Mouse (Mus musculus): ENCODE measurements at regions not wholly inside any gene's neighbourhood (a gene's known extent, or its start where the extent isn't known, plus 50 kb on each side); places are given as distances from the start of the nearest gene placed in this dataset.

DNA sequence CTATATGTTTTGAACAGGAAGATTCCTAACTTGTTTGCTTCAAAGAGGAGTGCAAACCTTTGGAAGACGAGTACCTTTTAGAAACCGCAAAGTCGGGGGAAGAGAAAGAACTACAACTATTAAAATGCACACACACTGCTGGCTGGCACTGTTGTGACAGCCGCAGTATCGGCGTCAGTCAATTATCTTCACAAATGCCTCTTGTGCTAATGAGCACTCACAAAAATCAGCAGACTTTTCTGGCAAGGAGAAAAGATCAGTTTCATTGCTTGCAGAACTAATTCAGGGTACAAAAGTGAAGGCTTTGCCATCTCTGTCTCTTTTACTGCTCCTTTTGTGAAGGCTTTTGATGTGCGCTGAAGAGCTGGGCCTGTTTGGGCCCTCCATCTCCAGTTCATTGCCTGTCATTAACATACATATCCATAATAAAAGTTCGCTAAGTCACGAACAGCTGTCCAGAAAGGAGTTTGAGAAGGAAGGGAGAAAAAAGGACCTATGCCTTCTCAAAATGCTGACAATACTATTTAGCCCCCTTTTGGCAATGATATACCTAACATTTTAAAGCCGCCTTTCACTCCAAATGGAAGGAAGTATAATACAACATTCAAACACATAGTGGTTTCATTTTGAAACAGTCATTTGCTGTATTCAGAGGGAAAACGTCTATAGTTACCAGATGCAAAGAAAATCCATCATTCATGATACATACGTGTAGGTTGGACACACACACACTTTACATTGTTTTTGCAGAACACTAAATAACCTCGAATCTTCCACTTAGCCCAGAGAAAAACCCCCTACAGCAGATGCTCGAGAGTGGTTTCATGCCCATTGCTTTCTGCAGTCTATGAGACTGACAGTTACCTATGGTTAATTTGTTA is 186.6 kb upstream of the Sp8 start:
- DNase-seq, result no peak

DNA sequence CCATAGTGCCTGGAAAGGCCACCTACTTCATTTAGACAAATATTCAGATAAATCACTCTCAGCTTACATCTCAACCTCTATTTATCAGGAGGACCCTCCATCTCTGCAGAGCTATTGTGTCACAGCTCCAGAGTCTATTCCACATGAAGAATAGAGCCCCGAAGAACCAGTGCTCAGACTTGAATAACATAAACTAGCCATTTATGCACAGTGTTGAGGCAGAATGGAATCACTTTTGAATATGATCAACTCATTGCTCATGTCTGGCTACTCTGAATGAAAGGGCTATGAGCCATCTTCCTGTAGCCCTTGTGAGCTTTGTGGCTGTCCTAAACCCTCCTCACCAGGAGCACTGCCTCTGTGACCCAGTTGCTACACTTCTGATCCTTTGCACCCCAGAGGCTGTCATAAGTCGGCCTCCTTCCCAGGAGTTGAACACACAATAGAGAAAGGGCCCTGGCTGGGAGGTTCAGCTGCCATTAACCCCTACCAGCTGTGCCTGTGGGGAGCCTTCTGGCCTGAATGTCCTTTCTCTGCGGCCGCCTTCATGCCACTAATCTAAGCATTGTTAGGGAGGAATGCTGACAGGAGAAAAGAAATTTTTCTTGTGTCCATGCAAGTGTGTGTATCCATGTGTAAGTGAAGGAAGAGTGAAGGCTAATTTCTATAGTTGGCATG is 195.5 kb upstream of the Sp8 start:
- no peak for DNase-seq

DNA sequence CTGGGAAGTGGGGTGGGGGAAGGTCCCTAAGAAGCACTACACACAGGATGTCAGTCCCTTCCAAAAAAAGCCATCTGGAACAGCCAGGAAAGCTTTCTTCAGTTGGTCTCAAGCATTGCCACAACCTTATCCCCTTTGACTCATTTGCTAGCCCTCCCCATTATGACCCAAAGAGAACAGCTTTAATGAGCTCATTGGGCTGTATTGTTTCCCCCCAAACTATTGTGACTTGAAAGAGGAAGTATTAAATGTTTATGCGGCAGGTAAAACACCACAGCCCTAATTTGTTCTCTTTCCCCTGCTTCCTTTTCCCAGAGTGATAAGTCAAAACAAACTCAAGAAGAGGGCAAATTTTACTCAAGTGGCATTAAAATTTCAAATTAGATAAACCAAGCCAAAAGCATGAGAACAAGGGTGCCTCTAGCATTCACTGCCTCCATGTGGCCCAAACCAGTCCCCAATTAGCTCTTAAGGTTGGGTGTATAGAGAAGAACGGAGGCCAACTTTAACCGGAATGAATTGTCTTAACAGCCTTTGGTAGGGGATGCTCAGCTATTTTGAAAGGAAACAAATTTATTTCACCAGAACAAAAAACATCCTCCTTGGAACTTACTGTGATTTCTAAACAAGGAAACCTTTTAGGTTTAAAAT is 196.7 kb upstream of the Sp8 start:
- no peak for DNase-seq

DNA sequence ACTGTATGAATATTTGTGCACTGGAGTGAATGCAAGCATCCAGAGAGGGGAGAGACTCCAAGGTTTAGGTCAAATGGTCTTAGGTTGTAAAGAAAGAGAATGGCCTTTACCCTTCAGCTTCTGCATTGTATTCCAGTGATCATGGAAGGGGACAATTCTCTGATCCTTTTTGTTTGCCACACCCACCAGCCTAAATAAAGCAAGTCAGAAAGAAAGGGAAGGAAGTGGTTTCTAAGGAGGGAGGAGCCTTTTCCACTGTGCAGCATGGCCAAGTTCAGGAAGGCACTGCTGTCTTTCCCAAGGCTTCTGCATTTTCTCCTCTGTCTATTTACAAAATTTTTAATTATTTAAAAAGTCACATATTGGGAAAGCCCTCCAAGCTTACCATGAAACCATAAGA is 197.5 kb upstream of the Sp8 start:
- DNase-seq, result no peak

DNA sequence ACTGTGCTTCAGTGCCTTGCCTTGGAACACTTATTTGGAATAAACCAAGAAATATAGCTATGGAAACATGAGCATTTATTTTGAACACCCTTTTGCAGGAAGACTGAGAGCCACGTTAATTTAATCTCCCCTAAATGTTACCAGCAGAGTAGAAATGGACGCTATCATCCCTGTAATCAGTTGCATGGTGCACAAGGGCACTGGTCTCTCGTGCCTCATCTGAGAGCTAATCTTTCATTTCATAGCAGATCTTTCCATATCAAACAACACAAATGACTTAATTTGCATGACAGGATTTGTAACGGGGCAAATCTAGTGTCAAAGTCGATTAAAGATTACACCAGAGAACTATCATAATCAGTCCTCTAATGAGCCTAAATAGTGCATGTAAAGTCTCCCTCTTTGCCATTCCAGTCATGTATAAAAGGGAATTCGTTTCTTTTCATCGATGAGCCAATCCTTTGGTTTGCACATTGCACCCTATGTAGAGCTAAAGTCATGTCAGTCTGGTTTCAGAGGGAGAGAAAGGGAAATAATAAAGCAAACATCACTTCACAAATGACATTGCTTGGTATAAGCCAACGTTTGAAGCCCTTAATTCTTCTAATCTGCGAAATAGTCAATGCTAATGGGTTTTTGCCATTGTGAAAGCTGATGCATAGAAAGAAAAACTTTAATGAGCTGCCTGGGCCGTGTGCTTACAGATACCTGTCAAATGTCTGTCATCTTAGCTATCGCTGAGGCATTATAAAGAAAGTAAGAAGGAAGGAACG is 198.7 kb upstream of the Sp8 start:
- DNase-seq, result no peak

DNA sequence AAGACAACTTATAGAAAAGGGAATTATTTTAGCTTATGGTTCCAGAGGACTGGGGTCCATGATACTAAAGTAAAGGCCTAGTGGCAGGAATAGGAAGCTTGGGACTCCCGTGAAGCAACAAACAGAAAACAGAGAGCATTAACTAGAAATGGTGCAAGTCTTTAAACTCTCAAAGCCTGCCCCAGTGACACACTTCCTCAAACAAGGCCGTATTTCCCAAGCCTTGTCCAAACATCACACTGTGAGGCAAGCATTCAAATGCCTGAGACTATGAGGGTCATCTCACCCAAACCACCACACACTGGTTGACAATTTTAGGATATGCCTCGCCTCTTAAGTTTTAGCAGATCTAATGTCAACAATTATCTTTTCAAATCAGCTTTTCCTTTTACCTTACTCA is 205.2 kb upstream of the Sp8 start:
- no peak for DNase-seq

DNA sequence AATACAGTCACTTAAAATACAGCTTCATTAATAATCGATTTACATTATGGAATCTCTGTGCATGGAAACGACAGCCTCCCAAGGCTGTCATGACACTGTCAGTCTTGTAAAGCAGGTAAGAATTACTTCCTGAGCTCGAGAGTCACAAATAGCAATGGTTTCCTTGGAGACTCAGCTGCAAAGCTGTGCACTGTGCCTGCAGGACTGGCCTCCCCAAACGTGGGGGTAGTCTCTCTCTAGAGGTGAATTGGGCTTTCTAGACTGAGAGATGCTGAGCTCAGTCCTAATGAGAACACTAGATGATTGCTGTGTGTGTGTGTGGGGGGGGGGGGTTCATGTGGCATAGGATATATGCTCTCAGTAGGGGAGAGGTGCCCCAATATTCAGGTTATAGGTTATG is 208.9 kb upstream of the Sp8 start:
- DNase-seq, result no peak

DNA sequence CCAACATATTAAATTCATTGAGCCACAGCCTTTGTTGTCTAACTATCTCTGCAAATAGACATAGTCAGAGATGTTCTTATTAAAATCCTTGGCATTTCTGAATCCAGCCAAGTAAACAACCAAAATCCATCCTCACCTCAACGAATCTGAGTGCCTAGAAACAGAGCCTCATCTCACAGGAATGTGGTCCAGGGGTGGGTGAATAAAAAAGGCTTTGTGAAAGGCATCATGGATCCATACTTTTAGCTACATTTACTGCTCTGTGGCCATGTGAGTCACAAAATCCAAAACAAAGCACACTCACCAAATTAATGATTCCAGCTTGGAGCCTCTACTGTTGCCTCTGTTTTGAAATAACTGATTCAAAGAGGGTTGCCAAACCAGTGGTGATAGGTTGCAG is 210.7 kb upstream of the Sp8 start:
- DNase-seq, result no peak

DNA sequence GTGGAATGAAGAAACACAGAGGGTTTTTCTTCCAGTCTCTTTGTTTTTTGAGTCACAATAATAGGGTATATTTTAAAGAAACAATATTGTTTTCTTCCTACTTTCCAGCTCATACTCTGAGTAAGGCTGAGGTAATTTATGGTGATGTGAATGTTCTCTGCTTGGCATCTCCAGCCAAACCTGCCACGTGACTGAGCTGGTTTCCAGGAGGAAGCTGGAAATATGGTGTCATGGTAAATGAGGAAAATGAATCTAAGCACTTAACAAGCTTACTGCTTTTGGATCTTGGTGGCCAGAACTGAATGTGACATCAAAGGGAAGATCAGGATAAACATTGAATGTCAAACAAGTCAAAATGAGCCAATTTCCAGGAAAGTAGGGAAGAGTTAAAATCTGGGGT is 215.8 kb upstream of the Sp8 start:
- no peak for DNase-seq

DNA sequence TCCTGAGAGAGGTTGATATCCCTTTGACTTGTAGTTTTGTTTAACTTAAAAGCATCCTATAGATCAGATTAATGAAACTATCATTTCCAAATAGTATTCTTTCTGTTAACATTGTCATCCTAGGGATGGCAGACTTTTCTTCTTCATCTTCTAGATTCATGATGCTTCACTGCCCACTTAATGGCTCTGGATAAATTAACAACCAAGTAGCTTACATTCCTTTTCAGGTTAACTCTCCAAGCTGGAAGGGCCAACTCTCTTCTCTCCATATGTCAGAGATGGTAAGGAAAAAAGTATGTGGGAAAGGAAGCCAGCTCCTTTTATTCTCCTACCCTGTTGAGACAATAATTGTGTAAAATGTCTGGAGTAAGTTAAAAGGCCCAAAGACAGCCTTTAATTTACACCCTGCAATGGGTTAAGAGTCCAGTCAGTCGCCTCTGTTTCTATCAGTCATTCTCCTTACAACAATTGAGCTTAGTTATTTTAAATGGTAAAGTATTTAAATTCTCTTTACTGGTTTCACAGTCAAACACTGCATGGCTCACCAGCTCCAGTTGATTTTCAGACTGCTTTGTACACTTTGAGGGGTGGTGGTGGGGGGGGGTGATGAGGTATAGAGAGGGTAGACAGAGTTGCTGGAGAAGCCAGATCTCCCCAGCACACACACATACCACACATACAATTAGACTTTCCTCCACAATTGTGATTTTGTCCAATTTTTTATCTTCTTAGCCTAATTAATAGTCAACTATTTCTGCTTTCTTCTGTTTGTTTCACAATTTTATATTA is 224.2 kb upstream of the Sp8 start:
- no peak for DNase-seq

DNA sequence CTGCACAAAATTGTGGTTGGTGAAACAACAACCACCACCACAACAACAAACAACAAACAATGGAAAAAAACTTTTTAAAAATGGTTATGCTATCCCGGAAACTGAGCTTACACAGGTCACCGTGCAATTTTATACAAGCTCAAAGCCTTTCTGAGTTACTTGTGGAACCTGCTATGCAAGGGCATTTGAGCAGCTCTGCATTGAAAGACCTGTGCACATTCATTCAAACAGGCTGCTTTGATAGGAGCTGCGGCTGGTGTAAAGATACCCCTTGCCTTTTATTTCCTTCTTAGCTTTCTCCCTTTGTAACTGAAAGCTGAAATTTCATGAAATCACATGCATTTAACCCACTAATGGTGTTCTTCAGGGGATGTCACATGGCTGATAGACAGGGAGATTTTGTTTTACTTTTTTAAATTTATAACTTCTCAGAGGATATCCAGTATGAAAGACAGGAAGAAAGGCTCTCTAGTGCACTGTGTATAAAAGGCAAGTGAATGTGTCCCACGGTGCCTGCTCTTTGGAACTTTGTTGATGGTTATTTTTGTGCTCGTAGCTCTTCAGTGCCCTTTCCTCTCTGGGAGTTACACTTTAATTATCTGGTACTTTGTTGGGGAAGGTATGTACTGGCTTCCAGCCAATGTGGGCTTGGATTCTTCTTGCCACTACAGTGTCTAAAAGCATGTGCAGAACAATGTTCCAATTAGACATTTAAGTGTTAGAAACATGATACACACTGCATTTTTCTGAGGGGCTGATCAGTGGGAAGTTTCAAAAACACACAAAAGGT is 225.1 kb upstream of the Sp8 start:
- DNase-seq, result no peak

DNA sequence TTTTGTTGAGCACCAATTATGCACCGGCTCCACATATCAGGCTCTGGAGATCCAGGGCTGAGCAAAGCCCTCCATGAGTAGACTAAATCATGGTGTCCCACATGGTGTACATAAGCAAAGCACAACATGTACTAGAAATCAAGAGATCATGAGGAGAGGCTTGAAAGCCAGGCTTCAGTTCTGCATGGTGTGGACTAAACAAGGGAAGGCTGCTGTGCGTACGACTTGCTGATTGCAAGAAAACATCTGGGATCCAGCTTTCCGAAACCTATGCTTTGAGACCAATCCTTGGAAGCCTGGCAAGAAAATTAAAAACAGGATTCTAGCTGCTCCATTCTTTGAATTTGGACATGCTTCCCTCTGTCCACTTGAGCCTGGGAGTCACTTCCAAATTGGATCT is 249.1 kb upstream of the Sp8 start:
- no peak for DNase-seq

DNA sequence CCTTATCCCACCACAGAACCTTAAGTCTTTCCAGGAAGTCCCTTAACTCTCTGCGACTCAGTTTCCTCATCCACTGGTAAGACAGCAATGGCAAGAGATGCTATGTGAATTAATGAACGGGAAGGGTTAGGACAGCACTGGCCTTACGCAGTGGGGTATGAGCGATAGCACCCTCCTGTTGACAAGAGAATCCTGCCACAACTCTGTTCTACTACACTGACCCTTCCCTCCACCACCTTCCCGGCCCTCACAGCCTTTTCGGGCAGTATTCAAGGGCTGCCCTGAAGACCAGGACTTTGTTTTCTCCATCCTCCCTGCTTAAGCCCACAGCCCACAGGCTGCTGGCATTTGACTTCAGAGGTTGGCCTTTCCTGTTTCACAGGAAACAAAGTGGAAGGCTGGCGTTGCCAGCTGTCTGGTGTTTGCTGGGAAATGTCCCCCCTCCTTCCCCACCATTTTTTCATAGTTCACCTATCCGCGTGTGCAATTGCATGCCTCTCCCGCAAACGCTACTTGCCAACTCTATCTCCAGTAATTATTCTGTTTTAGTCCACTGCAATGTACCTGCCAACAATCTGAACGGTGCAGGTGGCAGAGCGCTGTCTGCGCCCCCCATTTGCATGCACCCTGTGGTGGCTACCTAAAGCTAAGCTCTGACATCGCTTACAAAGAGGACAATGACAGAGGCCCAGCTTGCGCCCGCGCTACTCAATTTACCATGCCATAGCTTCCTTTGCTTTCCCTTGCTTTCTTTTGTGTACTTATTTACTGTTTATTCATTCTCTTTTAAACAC is 251.2 kb upstream of the Sp8 start:
- no peak for DNase-seq

DNA sequence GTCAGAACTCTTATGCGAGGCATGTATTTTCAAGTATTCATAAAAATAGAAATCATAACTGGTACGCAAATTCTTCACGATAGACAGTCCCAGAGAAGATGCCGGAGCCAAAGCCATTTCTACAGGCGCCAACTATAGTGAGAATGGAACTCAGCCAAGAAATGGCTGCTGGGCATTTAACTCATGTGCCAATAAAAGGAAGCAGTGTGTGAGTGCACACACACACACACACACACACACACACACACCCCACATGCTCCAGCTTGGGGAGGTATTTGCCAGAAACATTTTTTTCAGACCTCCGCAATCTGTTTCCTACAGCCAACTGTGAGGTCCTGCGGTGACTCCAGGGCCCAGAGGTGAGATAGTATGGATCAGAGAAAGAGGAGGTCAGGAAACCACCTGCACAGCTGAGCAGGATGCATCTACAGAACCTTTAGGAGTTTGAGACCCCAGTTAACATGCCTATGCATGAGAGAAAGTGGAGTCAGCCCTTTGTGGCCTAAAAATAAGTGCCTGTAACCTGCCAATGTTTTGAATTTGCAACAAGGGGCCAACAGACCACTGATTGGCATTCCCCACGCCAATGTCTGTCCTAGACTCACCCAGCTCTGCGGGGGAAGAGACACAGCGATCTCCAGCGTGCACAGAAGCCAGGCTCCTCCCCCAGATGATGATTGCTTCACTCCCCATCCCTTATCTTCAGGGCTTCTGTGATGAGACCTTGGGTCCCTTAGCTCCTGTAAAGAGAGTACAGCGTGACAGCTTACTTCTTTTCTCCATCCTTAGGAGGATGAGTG is 262.1 kb upstream of the Sp8 start:
- no peak for DNase-seq

DNA sequence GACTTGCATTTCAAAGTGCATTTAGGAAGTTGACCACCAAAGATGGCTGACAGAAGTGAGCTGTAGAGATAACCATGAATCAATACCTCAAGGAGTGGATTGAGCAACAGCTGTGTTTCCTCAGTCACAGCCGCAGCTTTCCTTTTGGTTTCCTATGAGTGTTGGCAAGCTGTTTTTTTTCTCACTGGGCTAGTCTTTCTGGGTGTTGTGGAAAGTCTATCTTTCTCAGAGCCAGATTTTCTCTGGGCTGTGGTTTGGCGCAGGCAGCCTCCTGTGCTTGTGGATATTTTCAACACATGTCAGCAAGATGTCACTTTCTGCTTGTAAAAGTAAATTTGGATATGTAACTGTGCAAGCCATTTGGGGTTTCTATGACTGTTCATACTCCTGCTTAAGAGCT is 268.6 kb upstream of the Sp4 start:
- no peak for DNase-seq

DNA sequence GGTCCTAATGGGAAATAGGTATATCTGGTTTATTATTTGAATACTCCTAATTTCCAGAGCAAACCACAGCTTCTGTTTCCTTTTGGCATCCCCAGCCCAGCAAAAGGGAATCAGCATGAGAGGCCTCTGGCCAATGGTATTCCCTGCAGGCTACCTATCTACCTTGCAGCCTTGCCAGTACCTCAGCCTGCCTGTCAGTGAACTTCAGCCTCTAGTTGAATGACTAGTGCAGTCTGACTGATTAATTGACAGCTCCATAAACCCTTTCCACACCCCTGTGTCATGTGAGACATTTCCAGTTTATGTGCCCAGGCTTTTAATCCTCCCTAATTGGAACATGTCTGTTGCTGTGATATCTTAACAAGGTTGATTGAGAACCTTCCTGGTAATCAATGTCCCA is 265.4 kb upstream of the Sp4 start:
- DNase-seq, result no peak

DNA sequence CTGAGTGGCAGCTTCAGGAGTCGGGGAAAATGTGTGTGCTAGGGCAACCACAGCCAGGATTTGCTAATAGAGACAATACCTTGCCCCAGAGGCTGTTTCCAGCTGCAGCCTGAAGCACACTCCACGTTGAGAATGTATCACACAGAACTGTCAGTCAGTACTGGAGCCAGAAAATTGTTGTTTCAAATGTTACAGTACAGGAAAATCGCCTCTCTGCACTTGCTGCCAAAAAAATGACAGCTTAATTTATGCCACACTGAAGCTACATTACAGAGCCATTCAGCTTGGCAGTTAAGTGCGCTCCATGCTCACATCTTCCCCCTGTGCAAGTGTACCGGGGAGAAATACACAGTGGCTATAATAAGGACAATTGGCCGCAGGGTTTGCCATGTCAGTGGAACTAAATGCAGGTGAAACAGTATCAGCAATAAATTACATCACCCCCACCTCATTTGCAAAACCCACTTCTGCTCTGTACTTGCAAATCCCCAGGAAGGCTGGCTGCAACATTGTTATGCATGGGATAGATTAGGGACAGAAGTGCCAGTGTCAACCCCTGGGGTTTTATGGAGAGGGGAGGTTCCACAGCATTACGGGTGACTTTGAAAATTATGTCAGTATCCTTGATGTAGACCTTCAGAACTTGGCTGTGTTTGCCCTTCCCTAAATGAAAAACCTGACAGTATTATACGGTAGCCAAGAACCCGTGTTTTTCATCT is 263.3 kb upstream of the Sp4 start:
- DNase-seq, result no peak

DNA sequence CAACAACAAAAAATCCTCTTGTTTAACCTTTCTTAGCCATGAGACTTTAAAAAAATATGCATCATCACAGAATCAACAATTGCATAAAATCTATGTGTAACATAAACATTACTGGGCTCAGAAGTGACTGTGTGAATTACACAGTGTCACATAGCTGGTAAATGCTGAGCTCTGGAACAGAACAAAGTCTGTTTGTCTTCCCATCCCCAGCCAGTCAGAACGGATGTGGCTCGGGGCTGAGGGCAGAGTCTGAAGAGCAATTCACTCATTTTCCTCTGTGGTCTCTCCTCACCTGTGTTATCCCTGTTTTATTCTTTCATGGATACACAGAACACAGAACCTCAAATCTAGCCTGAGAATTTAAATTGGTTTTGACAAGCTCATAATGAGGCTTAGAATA is 261.0 kb upstream of the Sp4 start:
- DNase-seq, result no peak

DNA sequence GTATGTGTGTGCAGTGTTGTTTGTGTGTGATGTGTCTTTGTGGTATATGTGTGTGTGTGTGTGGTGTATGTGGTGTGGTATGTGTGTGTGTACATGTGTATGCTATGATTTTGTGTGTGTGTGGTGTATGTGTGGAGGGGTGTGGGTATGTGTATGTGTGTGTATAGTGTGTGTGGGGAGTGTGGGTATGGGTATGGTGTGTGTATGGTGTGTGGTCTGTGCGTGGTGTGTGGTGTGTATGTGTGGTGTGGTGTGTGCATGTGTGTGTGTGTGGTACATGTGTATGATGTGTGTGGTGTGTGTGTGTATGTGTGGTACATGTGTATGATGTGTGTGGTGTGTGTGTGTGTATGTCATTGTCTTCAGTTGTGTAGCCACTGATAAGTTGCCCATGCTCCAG is 247.8 kb upstream of the Sp4 start:
- no peak for DNase-seq
